Mouse (Mus musculus) frontal cortex, postnatal 36 days (tissue): Measurements from ENCODE around the gene Tmco3.
A peak's percentile ranks its signal among the peaks of the same experiment; 100 is the strongest.
"Not testable (repeated sequence)": the region's sequence is repeated elsewhere in the genome, so short reads cannot be mapped to it uniquely, and the experiment has no call there.

Experiments
- DNase-seq, 2 experiments: peaks; one replicate each; pipeline ENCODE4 v3.0.0; 2022; ENCODE audit warnings: low spot score in 2 of 2

Tmco3 gene

GRCm38 (mm10) chr8:13306309-13306909 lies 18.4 kb downstream of the Tmco3 start:
- DNase-seq: no peak

GRCm38 (mm10) chr8:13306916-13307315 lies 18.9 kb downstream of the Tmco3 start:
- DNase-seq: no peak

GRCm38 (mm10) chr8:13314922-13315321 lies 26.9 kb downstream of the Tmco3 start:
- DNase-seq: no peak

GRCm38 (mm10) chr8:13316671-13317070 lies 28.7 kb downstream of the Tmco3 start:
- DNase-seq: no peak

- DNase-seq: no peak
These were observed 38.6 kb downstream of the Tmco3 start for GRCm38 (mm10) chr8:13326598-13326997.

- DNase-seq: no peak
These were observed 46.7 kb downstream of the Tmco3 start for GRCm38 (mm10) chr8:13334671-13335070.

- not testable (repeated sequence) for DNase-seq
These were observed 49.3 kb downstream of the Tmco3 start for GRCm38 (mm10) chr8:13337245-13337644.

- no peak for DNase-seq
These were observed 49.7 kb downstream of the Tmco3 start for GRCm38 (mm10) chr8:13337678-13338077.

GRCm38 (mm10) chr8:13338255-13338860 lies 50.4 kb downstream of the Tmco3 start, which contains the start of gene Tfdp1:
Tfdp1 (plus strand) TSS chr8:13338751.
- peak; percentile 71 to 76 for DNase-seq

- DNase-seq: no peak
These were observed 51.1 kb downstream of the Tmco3 start for GRCm38 (mm10) chr8:13338901-13339645.

- no peak for DNase-seq
These were observed 51.6 kb downstream of the Tmco3 start for GRCm38 (mm10) chr8:13339646-13339990.

- DNase-seq: no peak
These were observed 52.7 kb downstream of the Tmco3 start for GRCm38 (mm10) chr8:13340650-13341049.

- no peak for DNase-seq
These were observed 54.4 kb downstream of the Tmco3 start for GRCm38 (mm10) chr8:13342340-13342739.

- DNase-seq: no peak
These were observed 55.1 kb downstream of the Tmco3 start for GRCm38 (mm10) chr8:13343134-13343533.

GRCm38 (mm10) chr8:13350052-13350451 lies 62.1 kb downstream of the Tmco3 start:
- no peak for DNase-seq

- no peak for DNase-seq
These were observed 63.6 kb downstream of the Tmco3 start for GRCm38 (mm10) chr8:13351593-13351992.

- DNase-seq: peak in 1 of 2 experiments; percentile 24
These were observed 64.6 kb downstream of the Tmco3 start for GRCm38 (mm10) chr8:13352601-13353000.

GRCm38 (mm10) chr8:13353155-13353833 lies 65.3 kb downstream of the Tmco3 start:
- DNase-seq: no peak

GRCm38 (mm10) chr8:13353883-13354282 lies 65.9 kb downstream of the Tmco3 start:
- no peak for DNase-seq

- no peak for DNase-seq
These were observed 68.2 kb downstream of the Tmco3 start for GRCm38 (mm10) chr8:13356221-13356620.

- DNase-seq: no peak
These were observed 68.7 kb downstream of the Tmco3 start for GRCm38 (mm10) chr8:13356681-13357080.

- no peak for DNase-seq
These were observed 72.2 kb downstream of the Tmco3 start for GRCm38 (mm10) chr8:13360213-13360612.
